Mouse (Mus musculus) spleen, embryonic (tissue): ENCODE results near the gene Cd59a.

Experiments used
- CTCF ChIA-PET: fragments of 350-600 bp; sonication (Branson Sonifier 250); formaldehyde crosslinking; loops from one replicate; lab custom pipeline; 2022; lab: Charles Lee

Cd59a gene

DNA sequence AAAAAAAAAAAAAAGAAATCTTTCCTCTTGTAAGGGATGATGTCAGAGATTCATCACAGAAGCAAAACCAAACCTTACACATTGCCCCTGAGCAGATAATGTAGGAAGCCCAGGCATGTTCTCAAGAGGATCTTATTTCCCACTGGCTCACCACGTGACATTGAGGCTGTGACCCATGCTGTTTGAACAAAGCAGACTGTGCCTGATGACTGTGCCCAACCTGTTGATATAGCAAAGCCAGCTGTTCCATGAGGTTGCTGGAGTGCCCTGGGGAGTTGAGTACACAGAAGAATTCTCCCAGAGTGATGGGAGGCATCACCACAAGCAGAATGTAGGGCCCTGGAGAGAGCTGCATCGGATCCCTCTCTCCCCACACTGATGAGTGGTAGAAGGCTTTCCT lies 40.3 kb downstream of the Cd59a start:
- CTCF ChIA-PET: no interaction called here

GRCm38 (mm10) chr2:104142140-104142539 lies 46.5 kb downstream of the Cd59a start:
- CTCF ChIA-PET: no interaction called here

DNA sequence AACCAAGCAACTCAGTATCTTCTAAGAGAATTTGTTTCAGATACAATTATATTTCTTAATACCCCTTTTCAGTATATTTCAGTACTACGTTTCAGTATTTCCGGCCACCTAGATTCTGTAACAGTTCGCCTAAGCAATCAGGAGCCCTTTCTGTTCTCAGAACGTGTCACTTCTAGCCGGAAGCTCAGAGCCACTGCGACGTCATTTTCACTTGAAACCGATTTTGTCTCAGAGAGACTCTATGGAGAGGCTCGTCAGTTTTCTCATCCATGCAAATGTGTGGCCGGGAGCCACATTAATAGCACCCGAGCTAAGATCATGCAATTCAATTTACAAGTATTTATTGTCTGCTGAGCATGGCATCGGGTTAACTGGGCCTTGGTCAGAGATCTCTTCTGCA lies 48.4 kb downstream of the Cd59a start:
- CTCF ChIA-PET: no interaction called here

DNA sequence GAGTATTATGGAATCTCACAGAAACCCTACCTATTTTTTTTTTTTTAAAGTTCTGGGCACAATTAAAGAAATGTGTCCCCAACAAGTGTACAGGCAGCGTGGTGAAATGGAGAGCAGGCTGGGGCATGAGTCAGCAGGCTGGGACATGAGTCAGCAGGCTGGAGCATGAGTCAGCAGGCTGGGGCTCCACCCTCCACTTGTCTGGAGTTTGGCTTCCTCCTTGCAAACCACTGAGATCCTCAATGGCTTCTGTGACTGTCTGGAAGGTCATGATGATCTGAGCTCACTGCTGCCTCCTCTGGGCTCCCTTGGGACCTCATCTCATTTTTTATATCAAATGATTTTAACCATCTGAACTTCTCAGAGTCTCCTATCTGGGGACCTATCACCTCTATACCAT lies 50.4 kb downstream of the Cd59a start:
- CTCF ChIA-PET: no interaction called here

- CTCF ChIA-PET: no interaction called here
Observed at GRCm38 (mm10) chr2:104147910-104148561, 52.4 kb downstream of the Cd59a start.

DNA sequence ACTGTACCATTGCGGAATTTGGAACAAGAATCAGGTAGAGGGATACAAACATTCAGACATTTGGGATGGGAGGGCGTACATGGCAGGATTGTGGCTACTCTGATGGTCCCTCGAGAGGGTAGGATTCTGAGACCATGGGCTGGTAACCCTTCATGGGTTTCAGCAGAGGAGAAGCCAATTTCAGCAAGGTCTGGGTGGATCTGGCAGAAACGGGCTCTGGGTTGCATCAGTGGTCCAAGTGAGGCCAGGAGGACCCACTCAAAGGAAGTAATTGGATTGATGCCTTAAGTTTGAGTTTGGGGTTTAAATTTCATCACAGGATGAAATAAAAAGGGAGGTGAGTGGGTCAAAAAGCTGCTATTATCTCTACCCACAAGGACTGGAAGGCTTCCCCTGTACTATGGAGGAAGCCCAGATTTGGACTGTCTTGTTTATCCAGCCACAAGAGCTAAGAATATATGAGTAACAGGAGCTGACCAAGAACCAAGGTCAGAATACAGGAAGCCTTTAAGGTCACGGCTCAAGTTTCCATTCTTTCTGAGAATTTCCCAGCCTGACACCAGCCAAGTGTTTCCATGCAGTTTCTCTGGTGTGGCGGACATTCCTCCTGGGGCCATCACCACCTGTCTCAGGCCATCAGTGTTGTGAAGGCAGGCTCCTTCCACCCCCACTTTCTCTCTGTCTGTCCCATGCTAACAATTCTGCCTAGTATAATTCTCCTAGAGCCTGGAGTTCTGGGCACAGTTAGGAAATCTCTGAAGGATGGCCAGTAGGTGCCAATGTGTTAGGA lies 55.2 kb downstream of the Cd59a start:
- CTCF ChIA-PET: no interaction called here

DNA sequence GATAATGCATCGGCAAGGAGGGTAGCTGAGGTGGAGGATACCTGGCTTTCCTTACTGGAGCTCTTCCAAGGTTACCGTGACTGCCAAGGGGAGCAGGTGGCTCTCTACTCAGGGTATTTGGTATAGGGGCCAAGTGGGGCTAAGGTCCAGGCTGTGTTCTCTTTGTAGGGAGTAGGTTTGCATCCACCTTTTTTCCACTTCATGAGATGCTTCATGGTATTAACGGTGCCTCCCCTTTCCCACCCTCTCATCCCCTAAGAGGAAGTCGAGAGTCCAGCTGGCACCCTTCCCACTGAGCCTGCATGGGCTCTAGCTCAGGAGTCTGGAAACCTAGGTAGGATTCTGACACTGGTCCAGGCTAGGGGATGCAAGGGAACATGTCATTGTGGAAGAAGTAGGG lies 57.7 kb downstream of the Cd59a start:
- CTCF ChIA-PET: no interaction called here

DNA sequence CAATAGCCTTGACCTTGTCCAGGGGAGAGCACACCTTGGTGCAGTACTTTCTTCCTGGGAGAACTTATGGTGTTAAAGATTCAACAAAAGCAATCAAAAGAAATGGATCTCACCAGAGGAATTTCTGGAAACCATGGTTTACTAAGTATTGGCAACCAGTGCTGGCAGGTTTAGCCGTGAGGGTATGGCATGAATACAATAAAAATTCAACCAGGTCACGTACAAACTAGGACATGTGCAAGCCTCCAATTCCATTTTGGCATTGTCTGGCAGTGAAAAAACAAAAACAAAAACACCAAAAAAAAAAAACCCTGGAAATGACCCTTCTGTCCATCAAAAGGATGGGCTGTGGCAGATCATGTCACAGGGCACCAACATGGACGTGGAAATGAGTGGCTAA lies 58.3 kb downstream of the Cd59a start:
- CTCF ChIA-PET: no interaction called here

DNA sequence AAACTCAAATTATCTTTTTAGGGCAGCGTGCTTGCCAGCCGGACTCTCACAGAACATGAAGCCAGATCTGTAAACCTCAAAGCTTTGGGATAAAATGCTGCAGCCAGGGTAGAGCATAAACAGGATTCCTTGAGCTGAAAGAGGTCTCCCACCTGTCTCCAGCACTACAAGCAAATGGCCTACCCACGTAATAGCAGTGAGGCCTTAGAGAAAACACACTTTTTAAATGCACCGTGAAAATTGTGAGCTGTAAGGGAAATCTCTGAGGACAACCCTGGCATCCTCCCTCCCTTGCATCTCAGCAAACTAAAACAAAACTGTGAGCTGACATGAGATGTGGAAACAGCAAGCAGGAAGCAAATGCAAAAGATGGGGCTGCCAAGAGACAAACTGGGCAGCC lies 62.2 kb downstream of the Cd59a start:
- CTCF ChIA-PET: no interaction called here

GRCm38 (mm10) chr2:104163418-104163817 lies 67.8 kb downstream of the Cd59a start:
- CTCF ChIA-PET: no interaction called here

- CTCF ChIA-PET: no interaction called here
Observed at GRCm38 (mm10) chr2:104163978-104164487, 68.4 kb downstream of the Cd59a start.
